In the genomic region with DNA sequence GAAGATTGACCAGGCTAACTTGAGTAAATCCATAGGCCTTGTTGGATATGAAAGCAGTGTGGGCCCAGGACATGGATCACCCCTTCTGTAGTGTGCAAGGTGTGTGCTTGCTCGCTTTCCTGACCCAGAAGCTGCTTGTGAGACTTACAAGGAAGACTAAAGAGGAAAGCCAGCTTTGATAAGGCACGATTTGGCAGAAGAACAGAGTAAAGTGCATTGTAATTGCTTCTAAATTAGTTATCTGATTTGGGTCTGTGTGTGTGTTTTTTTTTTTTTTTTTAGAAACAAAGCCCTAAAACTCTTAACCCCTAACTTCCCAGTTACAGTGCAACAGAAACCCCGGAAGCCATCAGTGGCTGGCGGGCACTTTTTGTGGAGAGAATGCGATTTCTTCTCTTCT, we compare ENCODE assay signal across 20 mouse cellular contexts.
"Had no signal": no experiment of that assay in that cellular context is flagged by ENCODE, and none has a peak within 500 bp of the region (broad histone marks: within the 10 kb centered on the region; RNA-seq: fewer than 3 reads in every experiment).

No protein-coding gene starts in this region.

- DNase-seq: liver, postnatal 0 days; lung, embryonic 14.5 days; lung, postnatal 14 days; lung, postnatal 36 days; retina, postnatal 1 day; right cerebral cortex, adult 18-20 months; right cerebral cortex, postnatal 14 days; thymus, adult 2 months; thymus, postnatal 25 days; thymus, postnatal 4 days had no signal

- H3K9ac ChIP-seq: liver, embryonic 15.5 days; liver, postnatal 0 days; lung, embryonic 14.5 days; midbrain, embryonic 13.5 days; midbrain, embryonic 15.5 days; neural tube, embryonic 12.5 days; stomach, embryonic 15.5 days had no signal

- H3K36me3 ChIP-seq: liver, embryonic 15.5 days; midbrain, embryonic 13.5 days; midbrain, embryonic 15.5 days; neural tube, embryonic 12.5 days; stomach, embryonic 15.5 days had no signal

- H3K4me2 ChIP-seq: liver, embryonic 15.5 days; lung, embryonic 14.5 days; midbrain, embryonic 11.5 days; midbrain, embryonic 13.5 days; midbrain, embryonic 15.5 days; neural tube, embryonic 12.5 days; stomach, embryonic 15.5 days had no signal

- H3K27ac ChIP-seq: liver, embryonic 15.5 days; macrophage; midbrain, embryonic 13.5 days; midbrain, embryonic 15.5 days; neural tube, embryonic 12.5 days; stomach, embryonic 15.5 days; stomach, postnatal 0 days had no signal

- ATAC-seq: liver, postnatal 0 days; lung, postnatal 0 days; midbrain, embryonic 13.5 days; midbrain, embryonic 15.5 days had no signal

- H3K9me3 ChIP-seq: liver, embryonic 15.5 days; megakaryocyte, embryonic 14.5 days; midbrain, embryonic 13.5 days; midbrain, embryonic 15.5 days; neural tube, embryonic 12.5 days; stomach, embryonic 15.5 days had no signal

- H3K4me3 ChIP-seq: liver, embryonic 15.5 days; megakaryocyte, embryonic 14.5 days; midbrain, embryonic 13.5 days; midbrain, embryonic 15.5 days; neural tube, embryonic 12.5 days; stomach, embryonic 15.5 days had no signal

- H3K4me1 ChIP-seq: liver, embryonic 15.5 days; midbrain, embryonic 15.5 days; neural tube, embryonic 12.5 days; stomach, embryonic 15.5 days had no signal

- H3K27me3 ChIP-seq: liver, embryonic 15.5 days; midbrain, embryonic 13.5 days; midbrain, embryonic 15.5 days; neural tube, embryonic 12.5 days; stomach, embryonic 15.5 days had no signal
